ENCODE assay signal across 8 mouse cellular contexts in the genomic region with DNA sequence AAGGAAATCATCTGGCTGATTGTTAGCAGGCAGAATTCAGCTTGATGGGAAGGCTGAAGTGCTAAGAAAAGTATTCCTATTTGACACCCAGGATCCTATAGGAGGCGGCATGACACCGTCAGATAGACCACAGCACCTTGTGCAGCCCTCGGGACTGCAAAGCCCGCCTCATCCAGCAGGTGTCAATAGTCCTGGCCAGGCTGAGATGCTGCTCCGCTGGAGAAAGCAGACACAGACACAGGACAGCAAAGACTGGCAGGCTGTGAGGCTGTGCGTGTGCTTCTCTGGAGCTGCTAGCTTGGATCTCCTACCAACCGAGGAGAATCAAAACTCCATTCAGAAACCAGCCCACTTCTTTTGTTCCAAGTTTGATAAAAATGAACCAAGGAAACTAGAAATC.
DNase-seq lines count a peak whose midpoint lies in the region; ATAC-seq and TF ChIP-seq lines count a peak whose summit lies in the region.

No protein-coding gene starts in this region.

- H3K9me3 ChIP-seq in hindbrain, embryonic 16.5 days (ENCODE audit: control insufficient read depth, low read length), result no peaks in the 10 kb centered on the region

- WGBS in hindbrain, embryonic 16.5 days, result under 1% methylated on average over 7 of the region's 7 CpGs

- no peak overlapping the region for H3K9ac ChIP-seq in hindbrain, embryonic 16.5 days (ENCODE audit: low read depth, low read length)

- peak; percentile 95 for TF ChIP-seq CTCF in gastrocnemius, adult 2 months (IDR thresholded peaks at IDR 0.05)

- H3K4me3 ChIP-seq in gastrocnemius, adult 2 months, result no peak overlapping the region
- H3K4me3 ChIP-seq in hindbrain, embryonic 16.5 days (ENCODE audit: low read length), result no peak overlapping the region

- peak; percentile 80 for DNase-seq in R1 (ENCODE audit: low read depth, low spot score)
- peak; percentile 89 to 91 for DNase-seq in cerebellum, postnatal 36 days
- DNase-seq in gastrocnemius, adult 2 months, result peak; percentile 86
- DNase-seq in layer of hippocampus, postnatal 36 days, result peak; percentile 56 to 60
- peak; percentile 85 for DNase-seq in lung, postnatal 14 days
- DNase-seq in retina, embryonic 14.5 days (ENCODE audit: low spot score), result peak; percentile 91
- peak; percentile 84 for DNase-seq in thymus, postnatal 25 days

- no peak overlapping the region for H3K27ac ChIP-seq in gastrocnemius, adult 2 months
- H3K27ac ChIP-seq in hindbrain, embryonic 16.5 days (ENCODE audit: low read depth, low read length), result no peak overlapping the region

- ATAC-seq in hindbrain, embryonic 16.5 days, result peak; percentile 96

- H3K4me2 ChIP-seq in hindbrain, embryonic 16.5 days (ENCODE audit: low read length), result no peak overlapping the region

- intact Hi-C loops in gastrocnemius, adult 2 months (cut with DNase I), result loop anchor here (5.0 to 10.0 kb wide), 2 partner anchors 311 to 464 kb away; a partner anchor contains a TSS

- H3K36me3 ChIP-seq in hindbrain, embryonic 16.5 days (ENCODE audit: control insufficient read depth, insufficient read depth, low read length), result no peaks in the 10 kb centered on the region

- peaks cover 8% of the 10 kb centered on the region for H3K4me1 ChIP-seq in hindbrain, embryonic 16.5 days (ENCODE audit: control insufficient read depth, insufficient read depth, low read depth, low read length)

- peaks cover 27% of the 10 kb centered on the region for H3K27me3 ChIP-seq in hindbrain, embryonic 16.5 days (replicated peaks; ENCODE audit: control insufficient read depth, insufficient read depth, low read length)
